Mouse (Mus musculus): ENCODE results near the gene Vps8. TPM values are rescaled to one million over a fixed set of nuclear protein-coding genes. Genes with fewer than 3 reads are reported as not detected.
A peak's percentile ranks its signal among the peaks of the same experiment; 100 is the strongest.

Vps8 gene
- total and polyA plus RNA-seq, 3 experiments, result 13.6 to 17.6 (median 15.9) TPM

- no peaks in the 10 kb centered on the region for H3K36me3 ChIP-seq (replicated peaks in 1 of 2; ENCODE audit: control insufficient read depth in 1 of 2, insufficient read depth in 1 of 2, low read length in 1 of 2)
- dilution Hi-C loops (cut with MboI; ENCODE audit: extremely low pct_ligation_motif_present, extremely low pct_unique_long_range_greater_than_20kb, low sequenced_read_pairs), result no loop called here
Measured at GRCm38 (mm10) chr16:21412593-21413047, 10.3 kb upstream of the Vps8 start.

DNA sequence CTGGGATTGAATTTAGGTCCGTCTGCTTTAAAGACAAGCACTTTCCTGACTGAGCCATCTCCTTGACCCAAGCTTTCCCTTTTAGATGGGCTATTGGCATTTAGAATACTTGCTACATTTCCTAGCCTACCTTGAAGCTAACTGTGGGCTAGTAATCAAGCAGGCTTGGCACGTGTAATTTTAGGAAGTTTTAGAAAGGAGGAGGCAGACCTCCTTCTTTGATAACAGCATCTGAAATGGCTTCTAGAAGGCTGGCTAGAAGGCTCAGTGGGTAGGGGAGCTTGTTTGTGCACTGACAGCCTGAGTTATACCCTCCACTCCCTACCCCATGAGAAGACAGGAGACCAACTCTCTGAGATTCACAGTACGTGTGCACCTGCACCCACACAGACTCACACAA, 9.1 kb upstream of the Vps8 start:
- Histone ChIP-seq H3K79me2 (replicated peaks; ENCODE audit: control insufficient read depth, extremely low read depth, insufficient read depth, poor library complexity, severe bottlenecking) (no peaks in the 10 kb centered on the region), H3K27me3 (replicated peaks) (peaks cover 1% of the 10 kb centered on the region), H3K9me3 (replicated peaks; ENCODE audit: low read length) (no peaks in the 10 kb centered on the region), H3K4me2 (ENCODE audit: insufficient read depth, low read depth, poor library complexity, severe bottlenecking) (no peak overlapping the region), H3K36me3 (replicated peaks in 1 of 2; ENCODE audit: control insufficient read depth in 1 of 2, insufficient read depth in 1 of 2, low read length in 1 of 2) (no peaks in the 10 kb centered on the region), H3K27ac (ENCODE audit: insufficient read depth, low read depth) (no peak overlapping the region), H3K4me1 (ENCODE audit: control insufficient read depth in 1 of 2, insufficient read depth in 2 of 2) (peaks cover 0 to 14% of the 10 kb centered on the region in 2 experiments; a peak in 3 of 4 replicates), H3K9ac (ENCODE audit: insufficient read depth, low read depth) (no peak overlapping the region), H3K4me3 (replicated peaks in 1 of 3; ENCODE audit: low read depth in 2 of 3, low read length in 2 of 3, poor library complexity in 1 of 3) (no peak overlapping the region)
- TF ChIP-seq ZC3H11A (IDR thresholded peaks at IDR 0.05; ENCODE audit: low read depth, low read length), result no peak
- TF ChIP-seq CHD1 (IDR thresholded peaks at IDR 0.05; ENCODE audit: low read depth, low read length), result no peak
- DNase-seq (ENCODE audit: extremely low read depth), result no peak
- in situ Hi-C loops (cut with MboI; ENCODE audit: low pct_ligation_motif_present, low pct_unique_long_range_greater_than_20kb, low sequenced_read_pairs), result no loop called here
- dilution Hi-C loops (cut with MboI; ENCODE audit: extremely low pct_ligation_motif_present, extremely low pct_unique_long_range_greater_than_20kb, low sequenced_read_pairs), result no loop called here

More at GRCm38 (mm10) chr16:21412593-21413047, 10.3 kb upstream of the Vps8 start:
- Histone ChIP-seq H3K27ac (ENCODE audit: insufficient read depth, low read depth) (no peak overlapping the region), H3K79me2 (replicated peaks; ENCODE audit: control insufficient read depth, extremely low read depth, insufficient read depth, poor library complexity, severe bottlenecking) (no peaks in the 10 kb centered on the region), H3K4me1 (ENCODE audit: control insufficient read depth in 1 of 2, insufficient read depth in 2 of 2) (peaks cover 0 to 14% of the 10 kb centered on the region in 2 experiments; a peak in 3 of 4 replicates), H3K9ac (ENCODE audit: insufficient read depth, low read depth) (no peak overlapping the region), H3K9me3 (replicated peaks; ENCODE audit: low read length) (no peaks in the 10 kb centered on the region), H3K4me2 (ENCODE audit: insufficient read depth, low read depth, poor library complexity, severe bottlenecking) (0 out of 2 replicates have a peak overlapping the region, but pooled peaks have one; percentile 6), H3K27me3 (replicated peaks) (peaks cover 1% of the 10 kb centered on the region), H3K4me3 (replicated peaks in 1 of 3; ENCODE audit: low read depth in 2 of 3, low read length in 2 of 3, poor library complexity in 1 of 3) (no peak overlapping the region)
- DNase-seq (ENCODE audit: extremely low read depth), result peak; percentile 96
- in situ Hi-C loops (cut with MboI; ENCODE audit: low pct_ligation_motif_present, low pct_unique_long_range_greater_than_20kb, low sequenced_read_pairs), result no loop called here
- TF ChIP-seq HCFC1 (IDR thresholded peaks at IDR 0.05; ENCODE audit: low read depth, low read length) (peak; percentile 39; the same call in 1 of the 2 replicates), MAZ (IDR thresholded peaks at IDR 0.05; ENCODE audit: low read depth, low read length) (no peak), SIN3A (IDR thresholded peaks at IDR 0.05; ENCODE audit: low read length) (0 out of 2 replicates have a peak, but pooled peaks have one; percentile 47), MYC (IDR thresholded peaks at IDR 0.05; ENCODE audit: low read depth, low read length) (peak; percentile 96), ZC3H11A (IDR thresholded peaks at IDR 0.05; ENCODE audit: low read depth, low read length) (peak; percentile 38), ZKSCAN1 (IDR thresholded peaks at IDR 0.05; ENCODE audit: borderline replicate concordance, low read depth, low read length) (no peak), NELFE (IDR thresholded peaks at IDR 0.05; ENCODE audit: low read depth, low read length) (peak; percentile 95; the same call in 1 of the 2 replicates), ZNF384 (IDR thresholded peaks at IDR 0.05; ENCODE audit: low read depth, low read length) (peak; percentile 18; the same call in 1 of the 2 replicates), JUND (conservative IDR thresholded peaks at IDR 0.05; ENCODE audit: low read depth, low read length) (peak; percentile 40; the same call in 1 of the 2 replicates), CTCF (conservative IDR thresholded peaks at IDR 0.05 in 1 of 2, IDR thresholded peaks at IDR 0.05 in 1 of 2; ENCODE audit: low read depth in 2 of 2, low read length in 2 of 2) (peak; percentile 100), MAX (IDR thresholded peaks at IDR 0.05; ENCODE audit: low read length) (peak; percentile 91), RAD21 (IDR thresholded peaks at IDR 0.05; ENCODE audit: low read depth, low read length) (peak; percentile 92), MEF2A (IDR thresholded peaks at IDR 0.05; ENCODE audit: borderline replicate concordance, low read depth, low read length) (no peak), ZMIZ1 (IDR thresholded peaks at IDR 0.05; ENCODE audit: low read depth, low read length) (no peak), TBP (conservative IDR thresholded peaks at IDR 0.05; ENCODE audit: low read depth, low read length) (no peak), TCF12 (IDR thresholded peaks at IDR 0.05; ENCODE audit: low read depth, low read length) (peak; percentile 46; the same call in 1 of the 2 replicates), SMC3 (IDR thresholded peaks at IDR 0.05; ENCODE audit: low read depth, low read length) (peak; percentile 97), PAX5 (IDR thresholded peaks at IDR 0.05; ENCODE audit: low read length) (no peak)

Measured in CH12.LX (cell line).